Mouse (Mus musculus): Measurements from ENCODE around the gene Pde5a. TPM values are rescaled to one million over a fixed set of nuclear protein-coding genes. Genes with fewer than 3 reads are reported as not detected.

Pde5a gene
- polyA plus RNA-seq, 1 experiment from 2014 or later = 12.0 TPM

DNA sequence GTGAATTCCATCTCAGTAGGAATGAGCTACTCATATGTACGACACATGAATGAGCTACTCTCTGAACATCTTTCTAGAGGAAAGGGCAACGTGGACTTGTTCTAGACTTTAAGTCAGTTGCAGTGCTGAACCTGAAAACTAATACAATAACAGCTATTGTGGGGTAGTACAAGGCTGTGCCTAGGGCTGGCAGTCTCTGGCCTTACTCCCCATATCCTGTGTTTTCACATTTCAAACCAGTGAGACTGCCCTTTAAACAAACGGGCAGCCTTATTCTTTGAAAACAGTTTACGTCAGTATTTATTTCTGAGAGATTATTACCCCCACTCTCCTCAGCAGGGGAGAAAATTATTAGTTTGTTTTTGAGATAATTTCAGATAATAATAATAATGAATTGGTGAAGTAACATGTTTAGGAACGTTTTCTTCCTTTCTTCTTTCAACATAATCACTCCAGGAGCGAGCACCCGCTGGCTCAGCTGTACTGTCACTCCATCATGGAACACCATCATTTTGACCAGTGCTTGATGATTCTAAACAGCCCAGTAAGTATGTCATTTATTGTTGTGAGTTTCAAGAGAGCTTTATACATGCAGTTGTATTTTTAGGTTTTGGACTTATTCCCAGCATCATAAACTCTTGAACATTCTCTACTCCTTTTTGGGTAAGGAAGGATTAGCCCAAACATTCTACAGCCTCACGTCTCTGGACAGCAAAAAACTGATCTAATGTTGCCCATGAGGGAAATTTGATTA, 106.5 kb downstream of the Pde5a start:
- peak overlapping the region; percentile 76 for H3K27ac ChIP-seq (replicated peaks)

GRCm38 (mm10) chr3:122837639-122838038, 108.9 kb downstream of the Pde5a start:
- 0 out of 2 replicates have a peak, but pooled peaks have one; percentile 60 for ATAC-seq (ENCODE audit: low FRiP score, low TSS enrichment)
- Histone ChIP-seq H3K36me3 (ENCODE audit: control insufficient read depth, insufficient read depth, low read length) (peaks cover 14% of the 10 kb centered on the region), H3K9ac (ENCODE audit: low read length) (no peak overlapping the region), H3K4me1 (replicated peaks; ENCODE audit: control insufficient read depth, insufficient read depth) (no peaks in the 10 kb centered on the region), H3K4me3 (ENCODE audit: low read depth, low read length) (no peak overlapping the region), H3K27ac (replicated peaks) (peak overlapping the region; percentile 81), H3K27me3 (ENCODE audit: control insufficient read depth, insufficient read depth, low read length) (no peaks in the 10 kb centered on the region), H3K9me3 (ENCODE audit: control insufficient read depth, low read length) (no peaks in the 10 kb centered on the region), H3K4me2 (replicated peaks; ENCODE audit: low read depth) (no peak overlapping the region)
- TF ChIP-seq CTCF (IDR thresholded peaks at IDR 0.05; ENCODE audit: low read depth) = no peak
- no peak for TF ChIP-seq EP300 (optimal IDR thresholded peaks at IDR 0.05)
- DNase-seq (ENCODE audit: low spot score) = no peak
- 47% methylated on average over 2 of the region's 2 CpGs for WGBS

More for the DNA sequence above, 106.5 kb downstream of the Pde5a start:
- Histone ChIP-seq H3K4me1 (replicated peaks; ENCODE audit: control insufficient read depth, insufficient read depth) (no peaks in the 10 kb centered on the region), H3K9me3 (ENCODE audit: control insufficient read depth, low read length) (no peaks in the 10 kb centered on the region), H3K9ac (ENCODE audit: low read length) (no peak overlapping the region), H3K4me2 (replicated peaks; ENCODE audit: low read depth) (no peak overlapping the region), H3K36me3 (ENCODE audit: control insufficient read depth, insufficient read depth, low read length) (peaks cover 8% of the 10 kb centered on the region; the same call in 1 of the 2 replicates), H3K27me3 (ENCODE audit: control insufficient read depth, insufficient read depth, low read length) (no peaks in the 10 kb centered on the region), H3K4me3 (ENCODE audit: low read depth, low read length) (no peak overlapping the region)
- ATAC-seq (ENCODE audit: low FRiP score, low TSS enrichment) (peak; percentile 65; the same call in 1 of the 2 replicates), DNase-seq (ENCODE audit: low spot score) (no peak)
- TF ChIP-seq EP300 (optimal IDR thresholded peaks at IDR 0.05) = peak; percentile 43
- no peak for TF ChIP-seq CTCF (IDR thresholded peaks at IDR 0.05; ENCODE audit: low read depth)
- WGBS = 47% methylated on average over 8 of the region's 8 CpGs

DNA sequence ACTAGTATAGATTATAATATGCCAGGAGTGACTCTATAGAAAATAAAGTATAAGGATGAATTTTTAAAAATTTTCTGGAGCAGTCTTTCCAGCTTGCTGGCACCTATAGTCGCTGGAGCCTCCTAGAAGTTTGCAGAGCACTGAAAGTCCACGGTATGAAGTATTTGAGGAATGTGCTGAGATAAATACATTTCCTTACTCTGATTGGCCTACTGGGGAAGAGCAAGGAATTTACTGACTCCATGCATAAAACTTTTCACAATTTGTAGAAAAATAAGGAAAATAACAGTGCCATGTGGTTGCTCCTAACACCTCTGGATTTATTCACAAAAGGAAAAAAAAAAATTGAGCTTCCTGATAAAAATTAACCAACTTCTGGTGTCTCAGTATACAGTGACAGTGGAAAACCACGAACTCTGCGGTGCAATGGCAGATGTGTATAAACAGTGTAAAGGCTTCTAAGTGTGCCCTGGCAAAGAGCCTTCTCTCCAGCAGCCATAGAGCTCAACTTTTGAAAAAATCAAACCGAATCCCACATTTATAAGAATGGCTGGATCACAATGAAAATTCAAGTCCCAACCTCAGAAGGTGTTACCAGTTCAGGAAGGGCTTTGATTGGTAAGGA, 119.8 kb downstream of the Pde5a start:
- no peak for DNase-seq (ENCODE audit: low spot score)
- Histone ChIP-seq H3K27ac (replicated peaks) (no peak overlapping the region), H3K27me3 (ENCODE audit: control insufficient read depth, insufficient read depth, low read length) (no peaks in the 10 kb centered on the region), H3K4me2 (replicated peaks; ENCODE audit: low read depth) (no peak overlapping the region), H3K9ac (ENCODE audit: low read length) (no peak overlapping the region), H3K4me1 (replicated peaks; ENCODE audit: control insufficient read depth, insufficient read depth) (no peaks in the 10 kb centered on the region), H3K36me3 (ENCODE audit: control insufficient read depth, insufficient read depth, low read length) (peaks cover 4% of the 10 kb centered on the region; the same call in 1 of the 2 replicates), H3K4me3 (ENCODE audit: low read depth, low read length) (no peak overlapping the region), H3K9me3 (ENCODE audit: control insufficient read depth, low read length) (no peaks in the 10 kb centered on the region)
- 33% methylated on average over 5 of the region's 5 CpGs for WGBS
- no peak for TF ChIP-seq CTCF (IDR thresholded peaks at IDR 0.05; ENCODE audit: low read depth)
- TF ChIP-seq EP300 (optimal IDR thresholded peaks at IDR 0.05) = no peak
- no peak for ATAC-seq (ENCODE audit: low FRiP score, low TSS enrichment)

- H3K27me3 ChIP-seq (ENCODE audit: control insufficient read depth, insufficient read depth, low read length) = no peaks in the 10 kb centered on the region
- no peak overlapping the region for H3K9ac ChIP-seq (ENCODE audit: low read length)
- TF ChIP-seq CTCF (IDR thresholded peaks at IDR 0.05; ENCODE audit: low read depth) (no peak), EP300 (optimal IDR thresholded peaks at IDR 0.05) (no peak)
- no peaks in the 10 kb centered on the region for H3K4me1 ChIP-seq (replicated peaks; ENCODE audit: control insufficient read depth, insufficient read depth)
- 65% methylated on average over 11 of the region's 11 CpGs for WGBS
- no peak overlapping the region for H3K4me3 ChIP-seq (ENCODE audit: low read depth, low read length)
- no peak overlapping the region for H3K27ac ChIP-seq (replicated peaks)
- DNase-seq (ENCODE audit: low spot score) (no peak), ATAC-seq (ENCODE audit: low FRiP score, low TSS enrichment) (no peak)
- H3K9me3 ChIP-seq (ENCODE audit: control insufficient read depth, low read length) = no peaks in the 10 kb centered on the region
- H3K36me3 ChIP-seq (ENCODE audit: control insufficient read depth, insufficient read depth, low read length) = peaks cover 10% of the 10 kb centered on the region
- no peak overlapping the region for H3K4me2 ChIP-seq (replicated peaks; ENCODE audit: low read depth)
Observed at GRCm38 (mm10) chr3:122855149-122855548, 126.4 kb downstream of the Pde5a start.

GRCm38 (mm10) chr3:122859829-122860228, 131.1 kb downstream of the Pde5a start:
- no peak overlapping the region for H3K9ac ChIP-seq (ENCODE audit: low read length)
- peaks cover 8% of the 10 kb centered on the region; the same call in 1 of the 2 replicates for H3K36me3 ChIP-seq (ENCODE audit: control insufficient read depth, insufficient read depth, low read length)
- ATAC-seq (ENCODE audit: low FRiP score, low TSS enrichment) = no peak
- no peaks in the 10 kb centered on the region for H3K4me1 ChIP-seq (replicated peaks; ENCODE audit: control insufficient read depth, insufficient read depth)
- H3K4me3 ChIP-seq (ENCODE audit: low read depth, low read length) = no peak overlapping the region
- no peak overlapping the region for H3K4me2 ChIP-seq (replicated peaks; ENCODE audit: low read depth)
- WGBS = 50% methylated on average over 2 of the region's 2 CpGs
- TF ChIP-seq CTCF (IDR thresholded peaks at IDR 0.05; ENCODE audit: low read depth) (peak; percentile 54), EP300 (optimal IDR thresholded peaks at IDR 0.05) (no peak)
- no peaks in the 10 kb centered on the region for H3K9me3 ChIP-seq (ENCODE audit: control insufficient read depth, low read length)
- H3K27ac ChIP-seq (replicated peaks) = peak overlapping the region; percentile 74
- DNase-seq (ENCODE audit: low spot score) = no peak
- H3K27me3 ChIP-seq (ENCODE audit: control insufficient read depth, insufficient read depth, low read length) = no peaks in the 10 kb centered on the region
